Mouse (Mus musculus) thymus, adult 2 months (tissue): ENCODE data around the gene Olfr1205. TPM values are rescaled to one million over a fixed set of nuclear protein-coding genes. Genes with fewer than 3 reads are reported as not detected.

ENCODE experiments used
- DNase-seq: peaks from one replicate; pipeline ENCODE4 v3.0.0; 2021
- H3K27ac ChIP-seq: fragments of 200-500 bp; 2 replicates; pipeline ENCODE4 v1.5.1; 2012; ENCODE audit warnings: low read length, control low read depth; ENCODE audit not compliant: control insufficient read depth, insufficient read depth
- H3K27me3 ChIP-seq: fragments of 200-500 bp; 2 replicates; pipeline ENCODE4 v1.6.1; 2012; ENCODE audit warnings: mild to moderate bottlenecking, low read length, moderate library complexity, mixed read lengths; ENCODE audit not compliant: control insufficient read depth, insufficient read depth
- H3K36me3 ChIP-seq: fragments of 200-500 bp; 2 replicates; pipeline ENCODE4 v1.6.1; 2012; ENCODE audit warnings: mild to moderate bottlenecking, low read length, moderate library complexity; ENCODE audit not compliant: control insufficient read depth, insufficient read depth
- H3K4me1 ChIP-seq: fragments of 200-500 bp; replicated peaks from 2 replicates; pipeline ENCODE4 v1.6.1; 2012; ENCODE audit warnings: low read length; ENCODE audit not compliant: control insufficient read depth, insufficient read depth
- H3K4me3 ChIP-seq: fragments of 200-500 bp; 2 replicates; pipeline ENCODE4 v1.5.1; 2012; ENCODE audit warnings: mild to moderate bottlenecking, low read length, control low read depth, moderate library complexity; ENCODE audit not compliant: control insufficient read depth, insufficient read depth
- CTCF ChIP-seq: fragments of 200-500 bp; IDR thresholded peaks from 2 replicates; pipeline ENCODE4 v1.5.1; 2012; ENCODE audit warnings: mild to moderate bottlenecking, control low read depth, low read length, moderate library complexity, borderline replicate concordance; ENCODE audit not compliant: control insufficient read depth, poor library complexity, insufficient read depth; ENCODE audit errors: extremely low read depth
- POLR2A ChIP-seq: fragments of 200-500 bp; IDR thresholded peaks from 2 replicates; pipeline ENCODE4 v1.6.1; 2012; ENCODE audit warnings: mild to moderate bottlenecking, low read length, control low read depth, moderate library complexity; ENCODE audit not compliant: control insufficient read depth, poor library complexity, insufficient read depth; ENCODE audit errors: extremely low read depth
- WGBS: fragments of 180-500 bp; shearing (Covaris S2); methylation state at CpG from one replicate; pipeline ENCODE4 v1.1.7; 2018; 5-methylcytosine and 5-hydroxymethylcytosine counted together
- polyA plus RNA-seq: library from polyadenylated mRNA; depleted of rRNA; stranded (reverse); fragments of >200 nt; gene quantifications from 2 replicates; pipeline ENCODE4 v1.2.3, GENCODE M21; 2012; rRNA removed

Olfr1205 gene
- not detected in 2 replicates for polyA plus RNA-seq

DNA sequence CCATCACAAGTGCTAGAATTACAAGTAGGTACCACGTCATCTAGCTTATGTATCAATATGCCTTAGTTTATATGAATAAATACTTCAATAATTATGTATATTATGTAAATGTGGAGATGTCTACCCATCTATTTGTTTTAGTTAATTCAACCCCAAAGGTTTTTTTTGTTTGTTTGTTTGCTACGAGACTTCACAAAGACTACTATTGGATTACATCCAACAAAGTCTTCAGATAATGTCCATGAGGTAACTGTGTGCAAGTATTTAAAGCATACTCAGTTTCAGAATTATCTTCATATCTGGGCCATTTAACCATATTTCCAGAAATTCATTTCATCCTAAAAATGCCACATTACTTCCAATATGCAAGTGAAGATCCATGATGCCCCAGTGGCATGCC, at the start of gene Olfr1205:
Gene Olfr1205, plus strand, starts transcription at position 301 of the 400 bp plus-strand sequence.
- no peaks in the 10 kb centered on the region for H3K27me3 ChIP-seq
- H3K4me1 ChIP-seq = no peaks in the 10 kb centered on the region
- H3K36me3 ChIP-seq = no peaks in the 10 kb centered on the region
- no peak within 1 kb of the TSS for H3K4me3 ChIP-seq
- TF ChIP-seq CTCF = no peak
- TF ChIP-seq POLR2A = no peak
- no peak within 1 kb of the TSS for H3K27ac ChIP-seq
- 87% methylated on average over 2 of the region's 2 CpGs for WGBS
- no peak for DNase-seq

DNA sequence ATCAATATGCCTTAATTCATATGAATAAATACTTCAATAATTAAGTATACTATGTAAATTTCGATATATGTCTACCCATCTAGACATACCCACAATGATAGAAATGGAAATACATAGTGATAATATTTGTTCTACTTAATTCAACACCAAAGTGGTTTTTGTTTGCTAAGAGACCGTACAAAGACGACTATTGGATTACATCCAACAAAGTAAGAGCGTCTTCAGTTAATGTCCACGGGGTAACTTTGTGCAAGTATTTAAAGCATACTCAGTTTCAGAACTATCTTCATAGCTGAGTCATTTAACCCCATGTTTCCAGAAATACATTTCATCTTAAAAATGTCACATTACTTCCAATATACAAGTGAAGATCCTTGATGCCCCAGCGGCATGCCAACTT, 36.8 kb upstream of the Olfr1205 start, which contains the start of gene Olfr1201:
Gene Olfr1201, plus strand, starts transcription at position 301 of the 400 bp plus-strand sequence.
- H3K27me3 ChIP-seq = no peaks in the 10 kb centered on the region
- DNase-seq = no peak
- TF ChIP-seq CTCF = no peak
- TF ChIP-seq POLR2A = no peak
- 86% methylated on average over 6 of the region's 6 CpGs for WGBS
- no peaks in the 10 kb centered on the region for H3K36me3 ChIP-seq
- no peak within 1 kb of the TSS for H3K4me3 ChIP-seq
- H3K4me1 ChIP-seq = no peaks in the 10 kb centered on the region
- H3K27ac ChIP-seq = no peak within 1 kb of the TSS

DNA sequence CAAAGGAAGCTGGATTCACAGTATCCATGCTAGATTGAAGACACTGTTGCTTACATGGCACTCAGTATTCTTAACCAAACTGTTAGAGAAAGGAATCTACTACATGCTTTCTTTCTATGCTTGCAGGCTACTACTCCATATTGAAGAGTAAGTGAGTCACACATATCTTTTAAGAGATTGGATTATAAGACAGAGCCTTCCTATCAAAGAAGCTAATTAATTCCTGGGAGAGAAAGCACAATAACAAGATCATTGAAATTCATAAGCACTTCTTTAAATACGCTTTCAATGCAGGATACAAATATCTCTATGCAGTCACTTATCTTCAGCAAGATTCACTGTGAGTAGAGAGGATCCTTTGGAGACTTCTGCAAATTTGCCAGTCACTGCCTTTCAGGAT, 15.3 kb upstream of the Olfr1205 start, which contains the start of gene Olfr1202:
Gene Olfr1202, plus strand, starts transcription at position 301 of the 400 bp plus-strand sequence.
- no peaks in the 10 kb centered on the region for H3K27me3 ChIP-seq
- H3K36me3 ChIP-seq = no peaks in the 10 kb centered on the region
- TF ChIP-seq CTCF = no peak
- no peak for TF ChIP-seq POLR2A
- DNase-seq = no peak
- H3K4me3 ChIP-seq = no peak within 1 kb of the TSS
- no peaks in the 10 kb centered on the region for H3K4me1 ChIP-seq
- no peak within 1 kb of the TSS for H3K27ac ChIP-seq
- WGBS = 82% methylated on average over 1 of the region's 1 CpGs

DNA sequence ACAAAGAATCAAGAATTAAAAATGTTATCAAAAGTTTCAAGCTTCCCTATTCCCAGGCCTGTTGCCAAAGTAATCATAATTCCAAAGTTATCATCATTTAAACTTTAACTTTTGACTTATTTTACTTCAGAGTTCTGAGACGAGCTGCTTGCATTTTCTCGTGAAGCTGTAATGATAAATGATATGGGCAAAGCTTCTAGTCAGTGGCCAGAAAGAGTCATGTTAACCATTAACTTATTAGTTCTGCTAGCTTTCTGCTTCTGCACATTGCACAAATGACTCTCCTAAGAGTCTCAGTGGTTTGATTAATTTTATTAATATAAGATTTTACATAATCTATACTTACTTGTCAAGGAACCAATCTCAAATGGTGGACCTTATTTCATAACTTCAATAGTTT, 8.9 kb downstream of the Olfr1205 start:
- WGBS = 88% methylated on average over 2 of the region's 2 CpGs
- no peak for DNase-seq
- Histone ChIP-seq H3K27me3 (no peaks in the 10 kb centered on the region), H3K36me3 (no peaks in the 10 kb centered on the region), H3K4me1 (no peaks in the 10 kb centered on the region), H3K4me3 (no peak overlapping the region), H3K27ac (no peak overlapping the region)
- TF ChIP-seq POLR2A = no peak
- TF ChIP-seq CTCF = no peak

DNA sequence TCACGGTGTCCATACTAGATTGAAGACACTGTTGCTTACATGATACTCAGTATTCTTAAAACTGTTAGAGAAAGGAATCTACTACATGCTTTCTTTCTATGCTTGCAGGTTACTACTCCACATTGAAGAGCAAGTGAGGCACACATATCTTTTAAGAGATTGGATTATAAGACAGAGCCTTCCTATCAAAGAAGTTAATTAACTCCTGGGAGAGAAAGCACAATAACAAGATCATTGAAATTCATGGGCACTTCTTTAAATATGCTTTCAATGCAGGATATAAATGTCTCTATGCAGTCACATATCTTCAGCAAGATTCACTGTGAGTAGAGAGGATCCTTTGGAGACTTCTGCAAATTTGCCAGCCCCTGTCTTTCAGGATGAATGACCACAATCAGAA, 19.5 kb downstream of the Olfr1205 start, which contains the start of gene Olfr1204:
Gene Olfr1204, plus strand, starts transcription at position 301 of the 400 bp plus-strand sequence.
- no peak for TF ChIP-seq POLR2A
- no peak for TF ChIP-seq CTCF
- 90% methylated on average over 1 of the region's 1 CpGs for WGBS

DNA sequence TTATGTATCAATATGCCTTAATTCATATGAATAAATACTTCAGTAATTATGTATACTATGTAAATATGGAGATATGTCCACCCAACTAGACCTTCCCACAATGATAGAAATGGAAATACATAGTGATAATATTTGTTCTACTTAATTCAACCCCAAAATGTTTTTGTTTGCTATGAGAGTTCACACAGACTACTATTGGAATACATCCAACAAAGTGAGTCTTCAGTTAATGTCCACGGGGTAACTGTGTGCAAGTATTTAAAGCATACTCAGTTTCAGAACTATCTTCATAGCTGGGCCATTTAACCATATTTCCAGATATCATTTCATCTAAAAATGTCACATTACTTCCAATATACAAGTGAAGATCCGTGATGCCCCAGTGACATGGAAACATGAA, 33.4 kb downstream of the Olfr1205 start, which contains the start of gene Olfr1206:
Gene Olfr1206, plus strand, starts transcription at position 301 of the 400 bp plus-strand sequence.
- TF ChIP-seq POLR2A (no peak), CTCF (no peak)
- Histone ChIP-seq H3K27me3 (no peaks in the 10 kb centered on the region), H3K27ac (no peak within 1 kb of the TSS), H3K4me3 (no peak within 1 kb of the TSS), H3K36me3 (no peaks in the 10 kb centered on the region), H3K4me1 (no peaks in the 10 kb centered on the region)
- no peak for DNase-seq
- 89% methylated on average over 2 of the region's 2 CpGs for WGBS

More for the DNA sequence above, 19.5 kb downstream of the Olfr1205 start, which contains the start of gene Olfr1204:
- no peaks in the 10 kb centered on the region for H3K4me1 ChIP-seq
- H3K4me3 ChIP-seq = no peak within 1 kb of the TSS
- H3K27ac ChIP-seq = no peak within 1 kb of the TSS
- no peak for DNase-seq
- no peaks in the 10 kb centered on the region for H3K27me3 ChIP-seq
- H3K36me3 ChIP-seq = no peaks in the 10 kb centered on the region

Other genes starting within 250 kb of the Olfr1205 start
- not detected in 2 replicates for gene Olfr1189, start 243.3 kb upstream of the Olfr1205 start, polyA plus RNA-seq
- gene Olfr1191-ps1, start 189.2 kb upstream of the Olfr1205 start, polyA plus RNA-seq = not detected in 2 replicates
- gene Olfr1192-ps1, start 181.2 kb upstream of the Olfr1205 start, polyA plus RNA-seq = not detected in 2 replicates
- gene Olfr1193, start 154.1 kb upstream of the Olfr1205 start, polyA plus RNA-seq = not detected in 2 replicates
- not detected in 2 replicates for gene Olfr1195, start 140.6 kb upstream of the Olfr1205 start, polyA plus RNA-seq
- gene Olfr1196, start 125.1 kb upstream of the Olfr1205 start, polyA plus RNA-seq = not detected in 2 replicates
- not detected in 2 replicates for gene Olfr1197, start 97.4 kb upstream of the Olfr1205 start, polyA plus RNA-seq
- not detected in 2 replicates for gene Olfr1198, start 78.4 kb upstream of the Olfr1205 start, polyA plus RNA-seq
- gene Olfr1199, start 69.3 kb upstream of the Olfr1205 start, polyA plus RNA-seq = not detected in 2 replicates
- gene Olfr1200, start 59.2 kb upstream of the Olfr1205 start, polyA plus RNA-seq = not detected in 2 replicates
- gene Olfr1201, start 36.7 kb upstream of the Olfr1205 start, polyA plus RNA-seq = not detected in 2 replicates
- gene Olfr1202, start 15.2 kb upstream of the Olfr1205 start, polyA plus RNA-seq = not detected in 2 replicates
- gene Olfr1204, start 19.6 kb downstream of the Olfr1205 start, polyA plus RNA-seq = not detected in 2 replicates
- gene Olfr1206, start 33.5 kb downstream of the Olfr1205 start, polyA plus RNA-seq = not detected in 2 replicates
- gene Olfr1208, start 72.6 kb downstream of the Olfr1205 start, polyA plus RNA-seq = not detected in 2 replicates
- not detected in 2 replicates for gene Olfr1209, start 85.4 kb downstream of the Olfr1205 start, polyA plus RNA-seq
- not detected in 2 replicates for gene Olfr1211, start 108.4 kb downstream of the Olfr1205 start, polyA plus RNA-seq
- not detected in 2 replicates for gene Olfr1212, start 124.2 kb downstream of the Olfr1205 start, polyA plus RNA-seq
- gene Gm13762, start 150.5 kb downstream of the Olfr1205 start, polyA plus RNA-seq = not detected in 2 replicates
- gene Olfr1214, start 162.9 kb downstream of the Olfr1205 start, polyA plus RNA-seq = not detected in 2 replicates
- gene Olfr1215, start 177.2 kb downstream of the Olfr1205 start, polyA plus RNA-seq = not detected in 2 replicates
- gene Olfr1216, start 188.6 kb downstream of the Olfr1205 start, polyA plus RNA-seq = not detected in 2 replicates
- gene Olfr1217, start 202.3 kb downstream of the Olfr1205 start, polyA plus RNA-seq = not detected in 2 replicates
- gene Olfr1218, start 231.4 kb downstream of the Olfr1205 start, polyA plus RNA-seq = not detected in 2 replicates